Mouse (Mus musculus) heart, embryonic 13.5 days (tissue): ENCODE measurements around the gene Smyd5. TPM values are rescaled to one million over a fixed set of nuclear protein-coding genes. Genes with fewer than 3 reads are reported as not detected.
A peak's percentile ranks its signal among the peaks of the same experiment; 100 is the strongest.
"Not testable (repeated sequence)": the region's sequence is repeated elsewhere in the genome, so short reads cannot be mapped to it uniquely, and the experiment has no call there.

Experiments
- ATAC-seq: fragments of 200-750 bp; cut with Nextera tagmentation; 2 replicates; pipeline ENCODE4 v1.8.0; 2017; ENCODE audit warnings: moderate TSS enrichment; ENCODE audit not compliant: insufficient number of reproducible peaks, low FRiP score, low TSS enrichment; ENCODE audit errors: extremely low read depth
- H3K27ac ChIP-seq: fragments of 300-500 bp; sonication (generic); replicated peaks from 2 replicates; pipeline ENCODE4 v1.5.1; 2015; ENCODE audit warnings: moderate library complexity, mild to moderate bottlenecking, inconsistent platforms
- H3K27me3 ChIP-seq: fragments of 300-500 bp; sonication (generic); replicated peaks from 2 replicates; pipeline ENCODE4 v1.6.1; 2015; ENCODE audit warnings: mild to moderate bottlenecking, inconsistent platforms
- H3K36me3 ChIP-seq: fragments of 300-500 bp; sonication (generic); 2 replicates; pipeline ENCODE4 v1.6.1; 2015; ENCODE audit warnings: mild to moderate bottlenecking, inconsistent platforms
- H3K4me1 ChIP-seq: fragments of 300-500 bp; sonication (generic); 2 replicates; pipeline ENCODE4 v1.6.1; 2015; ENCODE audit warnings: inconsistent platforms
- H3K4me2 ChIP-seq: fragments of 300-500 bp; sonication (generic); 2 replicates; pipeline ENCODE4 v1.6.1; 2015; ENCODE audit warnings: inconsistent platforms, mild to moderate bottlenecking, moderate library complexity
- H3K4me3 ChIP-seq: fragments of 300-500 bp; sonication (generic); 2 replicates; pipeline ENCODE4 v1.5.1; 2015; ENCODE audit warnings: moderate library complexity, mild to moderate bottlenecking, inconsistent platforms
- H3K9ac ChIP-seq: fragments of 300-500 bp; sonication (generic); 2 replicates; pipeline ENCODE4 v1.6.1; 2015; ENCODE audit warnings: inconsistent platforms, mild to moderate bottlenecking, moderate library complexity
- H3K9me3 ChIP-seq: fragments of 300-500 bp; sonication (generic); 2 replicates; pipeline ENCODE4 v1.6.1; 2016; ENCODE audit warnings: inconsistent platforms
- WGBS: fragments of 180-500 bp; shearing (Covaris S2); methylation state at CpG from one replicate; pipeline ENCODE4 v1.1.7; 2015; ENCODE audit warnings: mixed read lengths; 5-methylcytosine and 5-hydroxymethylcytosine counted together
- polyA plus RNA-seq: library from polyadenylated mRNA; unstranded; fragments of >200 nt; fragmentation: Nextera tagmentation; extraction: Ambion mirVana; gene quantifications from 2 replicates; pipeline ENCODE4 v1.2.1, GENCODE M21; 2015

The Smyd5 gene
- polyA plus RNA-seq, 1 experiment from 2014 or later, result 38.0 TPM

DNA sequence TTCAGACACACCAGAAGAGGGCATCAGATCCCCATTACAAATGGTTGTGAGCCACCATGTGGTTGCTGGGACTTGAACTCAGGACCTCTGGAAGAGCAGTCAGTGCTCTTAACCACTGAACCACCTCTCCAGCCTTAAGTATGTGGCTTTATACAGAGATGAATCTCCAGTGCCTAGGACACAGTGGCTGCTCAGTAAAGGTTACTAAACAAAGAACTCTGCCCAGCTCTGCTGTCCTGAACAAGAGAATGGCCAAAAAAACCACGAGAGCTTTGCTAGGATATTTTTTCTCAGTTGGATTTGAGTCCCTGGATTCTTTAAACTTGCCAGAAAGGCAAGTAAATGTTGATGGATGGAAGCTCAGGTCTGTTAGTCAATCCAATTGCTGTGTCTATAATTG lies 18.4 kb downstream of the Smyd5 start:
- 62% methylated on average over 1 of the region's 1 CpGs for WGBS
- not testable (repeated sequence) for ATAC-seq, H3K27me3 ChIP-seq, H3K9me3 ChIP-seq, H3K27ac ChIP-seq
- Histone ChIP-seq H3K4me1 (peaks cover 36% of the 10 kb centered on the region), H3K4me3 (peak overlapping the region; percentile 92), H3K4me2 (peak overlapping the region; percentile 98), H3K36me3 (peaks cover 37% of the 10 kb centered on the region), H3K9ac (peak overlapping the region; percentile 91)

DNA sequence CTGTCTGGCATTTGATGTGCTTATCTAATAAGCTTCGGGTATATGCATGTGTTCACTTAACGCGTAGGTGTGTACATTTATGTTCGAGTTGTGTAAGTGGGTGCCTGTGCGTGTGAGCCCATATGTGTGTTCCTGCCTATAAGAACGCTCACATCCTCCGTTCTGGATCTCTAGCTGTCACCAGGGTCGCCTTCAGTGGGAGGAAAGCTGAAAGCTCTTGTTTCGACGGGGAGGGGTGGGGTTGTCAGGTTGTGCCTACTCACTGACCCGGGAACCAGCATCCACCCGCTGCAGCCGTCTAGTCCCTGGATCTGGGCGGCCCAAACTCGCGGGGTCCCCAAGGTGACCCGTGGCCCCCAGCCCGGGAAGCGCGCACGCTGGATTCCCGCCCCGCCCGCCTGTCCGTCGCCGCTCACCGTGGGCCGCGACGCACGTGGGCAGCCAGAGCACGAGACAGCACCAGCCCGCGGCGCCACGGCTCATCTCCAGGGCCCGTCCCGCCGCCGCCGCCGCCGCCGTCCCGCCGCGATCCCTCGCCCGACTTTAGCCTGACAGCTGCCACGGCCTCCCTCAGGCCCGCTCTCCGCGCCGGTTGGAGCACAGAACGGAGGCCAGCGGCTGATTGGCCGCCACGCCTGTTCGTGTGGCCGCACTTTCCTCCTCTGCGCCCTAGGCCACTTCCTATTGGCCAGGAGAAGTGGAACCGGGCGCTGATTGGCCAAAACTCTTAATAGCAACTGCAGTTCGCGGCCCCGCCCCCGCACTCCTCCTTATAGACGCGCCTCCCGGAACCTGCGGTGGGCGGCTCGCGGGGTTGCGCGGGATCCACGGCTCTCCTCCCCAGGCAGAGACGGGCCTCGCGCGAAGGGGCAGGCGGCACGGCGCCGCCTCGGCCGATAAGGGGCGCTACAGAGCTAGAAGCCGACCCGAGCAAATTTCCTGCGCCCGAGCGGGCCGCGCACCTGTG lies 19.2 kb downstream of the Smyd5 start, which contains the start of gene Cct7:
TSS of gene Cct7 (plus strand) at position 818 of the 967 bp plus-strand sequence.
- Histone ChIP-seq H3K27me3 (no peaks in the 10 kb centered on the region), H3K4me1 (peaks cover 42% of the 10 kb centered on the region), H3K9ac (peak within 1 kb of the TSS; percentile 97), H3K27ac (peak within 1 kb of the TSS; percentile 88), H3K36me3 (peaks cover 29% of the 10 kb centered on the region), H3K9me3 (no peaks in the 10 kb centered on the region), H3K4me2 (peak within 1 kb of the TSS; percentile 98), H3K4me3 (peak within 1 kb of the TSS; percentile 92)
- 1% methylated on average over 91 of the region's 96 CpGs for WGBS
- peak; percentile 93 for ATAC-seq

DNA sequence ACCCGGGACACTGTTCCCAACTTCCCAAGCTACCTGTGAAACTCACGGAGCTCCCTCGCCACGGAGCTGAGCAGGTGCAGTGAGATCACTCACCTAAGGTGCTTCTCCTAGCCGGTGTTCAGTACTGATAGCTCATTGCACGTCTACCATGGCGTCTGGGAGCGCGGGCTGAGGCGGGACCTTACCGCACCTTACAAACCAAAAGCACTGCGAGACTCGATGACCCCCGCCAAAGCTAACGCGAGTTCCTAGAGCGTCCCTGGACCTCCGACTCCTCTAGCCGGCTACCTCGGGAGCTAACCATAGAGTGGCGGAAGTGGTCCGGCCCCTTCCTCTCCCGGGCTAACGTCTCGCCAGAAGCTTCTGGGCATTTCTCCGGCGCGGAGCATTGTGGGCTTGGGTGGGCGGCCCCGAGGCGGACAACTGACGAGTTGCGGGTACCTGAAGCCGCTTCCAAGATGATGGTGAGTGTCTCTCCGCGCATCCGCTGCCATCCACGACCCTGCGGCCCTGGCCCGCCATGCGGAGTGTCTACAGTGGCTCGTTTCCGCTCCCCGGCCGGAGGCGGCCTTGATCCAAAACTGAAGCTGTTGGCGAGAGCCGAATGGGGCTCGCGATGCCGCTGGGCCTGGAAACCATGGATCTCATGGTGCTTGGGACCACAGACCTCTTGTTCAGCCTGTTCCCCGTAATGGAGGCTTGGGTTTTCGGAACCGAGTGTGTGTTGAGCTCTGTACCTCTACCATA lies 20.0 kb downstream of the Smyd5 start, which contains the start of gene Pradc1:
TSS of gene Pradc1 (minus strand) at position 307 of the 747 bp plus-strand sequence.
- Histone ChIP-seq H3K27ac (peak within 1 kb of the TSS; percentile 88), H3K36me3 (peaks cover 20% of the 10 kb centered on the region), H3K4me1 (peaks cover 51% of the 10 kb centered on the region), H3K9me3 (no peaks in the 10 kb centered on the region), H3K4me3 (peak within 1 kb of the TSS; percentile 92), H3K9ac (peak within 1 kb of the TSS; percentile 97), H3K27me3 (no peaks in the 10 kb centered on the region), H3K4me2 (peak within 1 kb of the TSS; percentile 98)
- under 1% methylated on average over 54 of the region's 54 CpGs for WGBS
- peak; percentile 57 for ATAC-seq

DNA sequence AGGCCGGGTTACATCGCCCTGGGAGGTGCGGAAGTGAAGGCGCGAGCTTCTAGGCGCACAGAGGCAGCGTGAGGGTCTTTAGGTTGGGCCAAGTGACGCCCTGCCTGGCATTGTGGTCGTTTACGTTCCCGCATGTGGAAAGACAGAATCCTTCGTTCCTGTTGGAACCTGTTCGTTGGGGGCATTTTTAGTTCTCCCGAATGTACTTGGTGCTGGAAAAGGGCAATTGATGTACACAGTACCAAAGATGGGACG lies 20.5 kb downstream of the Smyd5 start:
- Histone ChIP-seq H3K36me3 (peaks cover 16% of the 10 kb centered on the region), H3K9ac (peak overlapping the region; percentile 97), H3K4me2 (peak overlapping the region; percentile 98), H3K4me3 (peak overlapping the region; percentile 92), H3K4me1 (peaks cover 54% of the 10 kb centered on the region), H3K27me3 (no peaks in the 10 kb centered on the region), H3K27ac (peak overlapping the region; percentile 88), H3K9me3 (no peaks in the 10 kb centered on the region)
- under 1% methylated on average over 15 of the region's 15 CpGs for WGBS
- no peak for ATAC-seq

DNA sequence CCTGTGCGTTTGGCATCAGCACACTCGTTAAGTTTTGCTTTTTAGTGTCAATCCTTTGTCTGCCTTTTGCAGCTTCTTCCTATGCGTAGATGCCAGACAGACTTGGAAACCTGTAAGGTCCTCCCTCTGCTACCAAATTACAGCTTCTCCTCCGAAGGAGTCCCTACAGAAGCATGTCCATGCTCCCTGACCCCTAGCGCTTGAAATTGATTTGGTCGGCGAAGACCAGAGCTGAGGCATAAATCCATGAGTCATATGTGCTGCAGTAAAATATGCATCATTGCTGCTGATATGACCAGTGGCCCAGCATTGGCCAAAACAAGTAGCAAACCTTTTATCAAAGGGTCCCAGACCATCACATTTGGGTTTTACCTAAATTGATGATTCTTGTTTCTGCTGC lies 21.0 kb downstream of the Smyd5 start:
- ATAC-seq, result no peak
- peak overlapping the region; percentile 88 for H3K27ac ChIP-seq
- H3K9me3 ChIP-seq, result no peaks in the 10 kb centered on the region
- H3K4me1 ChIP-seq, result peaks cover 54% of the 10 kb centered on the region
- peak overlapping the region; percentile 98 for H3K4me2 ChIP-seq
- H3K4me3 ChIP-seq, result peak overlapping the region; percentile 92
- 10% methylated on average over 7 of the region's 7 CpGs for WGBS
- peak overlapping the region; percentile 97 for H3K9ac ChIP-seq
- no peaks in the 10 kb centered on the region for H3K27me3 ChIP-seq
- peaks cover 18% of the 10 kb centered on the region for H3K36me3 ChIP-seq

DNA sequence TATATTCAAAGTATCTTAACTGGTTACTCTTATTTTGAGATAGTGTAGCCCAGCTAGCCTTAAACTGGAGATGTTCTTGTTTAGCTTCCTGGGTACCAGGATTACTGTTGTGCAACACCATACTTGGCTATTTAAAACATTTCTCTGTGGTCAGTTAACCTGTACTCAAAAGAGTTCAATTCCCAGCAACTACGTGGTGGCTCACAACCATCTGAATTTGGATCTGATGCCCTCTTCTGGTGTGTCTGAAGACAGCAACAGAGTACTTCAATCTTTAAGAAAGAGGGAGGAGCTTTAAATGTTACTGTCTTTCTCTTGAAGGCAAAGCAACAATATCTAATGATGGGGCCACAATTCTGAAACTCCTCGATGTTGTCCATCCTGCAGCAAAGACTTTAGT lies 27.8 kb downstream of the Smyd5 start:
- Histone ChIP-seq H3K9ac (no peak overlapping the region), H3K4me2 (no peak overlapping the region), H3K36me3 (peaks cover 74% of the 10 kb centered on the region), H3K27ac (no peak overlapping the region), H3K9me3 (no peaks in the 10 kb centered on the region), H3K27me3 (no peaks in the 10 kb centered on the region), H3K4me1 (peaks cover 23% of the 10 kb centered on the region), H3K4me3 (no peak overlapping the region)
- ATAC-seq, result no peak
- 80% methylated on average over 2 of the region's 2 CpGs for WGBS

DNA sequence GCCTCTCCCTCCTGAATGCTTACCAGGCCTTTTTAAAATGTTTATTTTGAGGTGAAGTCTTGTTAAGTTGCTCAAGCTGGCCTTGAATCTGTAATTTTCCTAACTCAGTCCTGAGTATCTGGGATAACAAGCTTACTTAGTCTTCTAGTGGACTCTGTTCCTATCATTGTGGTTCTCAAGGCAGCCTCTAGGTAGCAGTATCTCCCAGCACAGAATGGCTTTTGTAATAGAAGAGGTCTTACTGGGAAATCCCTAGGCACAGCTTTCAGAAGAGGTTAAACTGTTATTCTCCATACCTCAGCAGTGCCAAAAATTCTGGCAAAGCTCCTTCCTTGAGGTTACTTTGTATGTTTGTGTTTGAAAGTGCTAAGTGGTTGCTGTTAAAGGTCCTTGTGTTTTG lies 33.6 kb downstream of the Smyd5 start:
- Histone ChIP-seq H3K9me3 (no peaks in the 10 kb centered on the region), H3K9ac (no peak overlapping the region), H3K27ac (no peak overlapping the region), H3K36me3 (peaks cover 92% of the 10 kb centered on the region), H3K4me1 (no peaks in the 10 kb centered on the region), H3K4me3 (no peak overlapping the region), H3K27me3 (no peaks in the 10 kb centered on the region), H3K4me2 (no peak overlapping the region)
- ATAC-seq, result no peak

DNA sequence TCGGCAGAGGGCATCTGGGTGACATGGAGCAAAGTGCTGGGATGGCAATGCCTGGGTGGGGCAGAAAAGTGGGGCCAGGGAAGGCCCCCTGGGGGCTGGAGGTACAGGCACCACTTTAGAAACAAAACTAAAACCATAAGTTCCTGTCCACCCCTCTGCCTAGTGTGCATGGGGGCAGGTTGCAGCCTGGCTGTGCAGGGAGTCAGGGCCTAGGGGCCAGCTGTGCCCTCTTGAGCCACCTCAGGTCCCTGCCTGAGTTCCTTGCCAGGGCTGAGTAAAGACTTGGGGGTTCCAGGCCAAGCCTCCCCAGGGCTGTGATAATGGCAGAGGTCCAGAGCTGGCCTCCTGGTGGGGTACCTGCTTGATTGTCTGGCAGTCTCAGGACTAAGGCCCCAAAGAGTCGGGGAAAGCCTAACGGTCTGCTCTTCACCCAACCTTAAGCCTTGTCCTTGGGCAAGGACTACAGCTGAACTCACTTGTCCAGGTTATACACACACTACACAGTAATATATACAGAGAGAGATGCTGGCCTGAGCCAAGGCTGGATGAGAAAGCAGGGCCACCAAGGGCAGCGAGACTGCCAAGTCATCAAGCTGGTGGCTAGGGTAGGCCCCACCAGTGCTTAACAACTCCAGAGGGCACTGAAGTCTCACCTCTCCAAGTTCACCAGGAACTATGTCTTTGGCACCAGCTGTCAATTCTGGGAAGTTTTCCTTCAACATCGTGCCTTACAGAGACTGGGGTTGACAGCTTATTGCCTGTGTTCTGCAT lies 38.1 kb downstream of the Smyd5 start:
- Histone ChIP-seq H3K27me3 (peaks cover 37% of the 10 kb centered on the region), H3K27ac (no peak overlapping the region), H3K4me1 (no peaks in the 10 kb centered on the region), H3K9me3 (no peaks in the 10 kb centered on the region), H3K9ac (no peak overlapping the region), H3K4me3 (no peak overlapping the region), H3K4me2 (no peak overlapping the region), H3K36me3 (peaks cover 47% of the 10 kb centered on the region)
- ATAC-seq, result no peak
- 71% methylated on average over 5 of the region's 5 CpGs for WGBS

DNA sequence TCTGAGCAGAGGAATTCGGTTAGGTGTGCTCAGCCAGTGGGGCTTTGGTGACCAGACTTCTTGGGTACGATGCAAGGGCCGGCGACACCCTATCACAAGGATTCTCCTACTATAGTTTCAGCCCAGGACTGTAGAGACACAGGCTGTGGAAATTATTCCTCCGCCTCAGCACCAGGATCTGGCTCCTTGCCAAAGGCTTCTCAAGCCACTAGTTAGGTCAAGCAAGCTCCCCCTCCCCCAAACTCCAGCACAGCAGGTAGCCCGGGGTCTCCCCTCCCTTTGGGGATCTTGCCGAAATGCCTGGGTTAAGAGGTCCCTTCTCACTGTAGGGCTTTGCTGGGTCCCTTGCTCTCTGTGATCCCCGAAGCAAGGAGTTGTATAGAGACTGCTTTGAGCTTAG lies 40.2 kb downstream of the Smyd5 start:
- WGBS, result 53% methylated on average over 8 of the region's 8 CpGs
- H3K9me3 ChIP-seq, result no peaks in the 10 kb centered on the region
- no peak overlapping the region for H3K27ac ChIP-seq
- H3K4me1 ChIP-seq, result no peaks in the 10 kb centered on the region
- H3K36me3 ChIP-seq, result peaks cover 26% of the 10 kb centered on the region
- no peak overlapping the region for H3K4me3 ChIP-seq
- no peak overlapping the region for H3K4me2 ChIP-seq
- 0 out of 2 replicates have a peak, but pooled peaks have one; percentile 34 for ATAC-seq
- peaks cover 56% of the 10 kb centered on the region for H3K27me3 ChIP-seq
- H3K9ac ChIP-seq, result no peak overlapping the region

DNA sequence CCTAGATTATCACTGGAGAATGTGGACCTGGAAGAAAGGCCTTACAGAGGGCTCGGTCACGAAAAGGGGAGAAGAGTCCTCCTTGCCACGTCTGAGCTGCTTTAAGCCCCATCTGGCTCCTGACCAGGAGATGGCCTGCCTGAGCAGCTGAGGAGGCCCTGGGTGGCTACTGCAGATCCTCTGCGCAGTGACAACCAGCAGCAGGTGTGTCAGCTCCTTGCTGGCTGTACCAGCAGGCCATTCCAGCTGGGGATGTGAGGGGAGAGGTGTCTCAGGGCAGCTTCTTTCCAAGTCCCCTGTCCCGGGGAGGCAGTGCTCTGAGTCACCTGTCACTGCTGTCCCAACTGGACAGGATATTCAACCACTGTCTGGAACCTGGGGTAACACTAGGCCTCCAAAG lies 40.8 kb downstream of the Smyd5 start:
- no peak overlapping the region for H3K9ac ChIP-seq
- H3K27ac ChIP-seq, result no peak overlapping the region
- H3K27me3 ChIP-seq, result peaks cover 59% of the 10 kb centered on the region
- no peak for ATAC-seq
- peaks cover 20% of the 10 kb centered on the region for H3K36me3 ChIP-seq
- no peaks in the 10 kb centered on the region for H3K9me3 ChIP-seq
- no peak overlapping the region for H3K4me3 ChIP-seq
- no peak overlapping the region for H3K4me2 ChIP-seq
- no peaks in the 10 kb centered on the region for H3K4me1 ChIP-seq
- 51% methylated on average over 5 of the region's 5 CpGs for WGBS

DNA sequence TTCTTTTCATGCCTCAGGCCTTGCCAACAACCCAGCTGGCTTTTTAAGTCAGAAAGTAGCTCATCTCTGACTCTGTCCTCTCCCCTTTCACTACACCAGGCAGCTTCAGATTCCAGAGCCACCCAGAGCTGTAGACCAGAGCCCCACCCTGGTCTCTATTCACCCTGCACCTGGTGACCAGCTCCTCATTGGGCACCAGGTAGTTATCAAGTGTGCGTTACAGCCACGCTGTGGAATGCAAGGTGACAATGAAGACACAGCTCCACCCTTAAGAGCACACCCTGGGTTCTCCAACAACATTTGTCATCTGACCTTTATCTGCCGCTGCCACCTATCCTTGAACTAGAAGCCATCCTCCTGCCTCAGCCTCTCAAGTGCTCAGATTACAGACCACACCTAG lies 43.8 kb downstream of the Smyd5 start:
- peaks cover 89% of the 10 kb centered on the region for H3K27me3 ChIP-seq
- H3K9me3 ChIP-seq, result no peaks in the 10 kb centered on the region
- no peak overlapping the region for H3K27ac ChIP-seq
- 71% methylated on average over 3 of the region's 3 CpGs for WGBS
- no peaks in the 10 kb centered on the region for H3K36me3 ChIP-seq
- no peak for ATAC-seq
- no peak overlapping the region for H3K9ac ChIP-seq
- H3K4me3 ChIP-seq, result no peak overlapping the region
- H3K4me1 ChIP-seq, result no peaks in the 10 kb centered on the region
- no peak overlapping the region for H3K4me2 ChIP-seq
